Mouse (Mus musculus) lung, embryonic 15.5 days (tissue): ENCODE results near the gene Tbc1d5. TPM values are rescaled to one million over a fixed set of nuclear protein-coding genes. Genes with fewer than 3 reads are reported as not detected.

Source experiments
- ATAC-seq: fragments of 200-750 bp; cut with Nextera tagmentation; 2 replicates; pipeline ENCODE4 v1.8.0; 2017; ENCODE audit warnings: moderate number of reproducible peaks, borderline replicate concordance; ENCODE audit not compliant: low FRiP score, low TSS enrichment; ENCODE audit errors: extremely low read depth
- H3K27ac ChIP-seq: fragments of 300-500 bp; sonication (generic); 2 replicates; pipeline ENCODE4 v1.5.1; 2015; ENCODE audit warnings: moderate library complexity, mild to moderate bottlenecking, inconsistent platforms
- H3K27me3 ChIP-seq: fragments of 300-500 bp; sonication (generic); 2 replicates; pipeline ENCODE4 v1.6.1; 2015; ENCODE audit warnings: inconsistent platforms
- H3K36me3 ChIP-seq: fragments of 300-500 bp; sonication (generic); 2 replicates; pipeline ENCODE4 v1.6.1; 2015; ENCODE audit warnings: inconsistent platforms
- H3K4me1 ChIP-seq: fragments of 300-500 bp; sonication (generic); 2 replicates; pipeline ENCODE4 v1.6.1; 2015; ENCODE audit warnings: inconsistent platforms
- H3K4me2 ChIP-seq: fragments of 300-500 bp; sonication (generic); 2 replicates; pipeline ENCODE4 v1.6.1; 2015; ENCODE audit warnings: inconsistent platforms, mild to moderate bottlenecking, moderate library complexity
- H3K4me3 ChIP-seq: fragments of 300-500 bp; sonication (generic); 2 replicates; pipeline ENCODE4 v1.5.1; 2015; ENCODE audit warnings: mild to moderate bottlenecking, inconsistent platforms
- H3K9ac ChIP-seq: fragments of 300-500 bp; sonication (generic); 2 replicates; pipeline ENCODE4 v1.6.1; 2015; ENCODE audit warnings: inconsistent platforms
- H3K9me3 ChIP-seq: fragments of 300-500 bp; sonication (generic); 2 replicates; pipeline ENCODE4 v1.6.1; 2016; ENCODE audit warnings: inconsistent platforms
- WGBS: fragments of 180-500 bp; shearing (Covaris S2); methylation state at CpG from one replicate; pipeline ENCODE4 v1.1.7; 2015; 5-methylcytosine and 5-hydroxymethylcytosine counted together
- polyA plus RNA-seq: library from polyadenylated mRNA; unstranded; fragments of >200 nt; fragmentation: Nextera tagmentation; extraction: Ambion mirVana; gene quantifications from 2 replicates; pipeline ENCODE4 v1.2.1, GENCODE M21; 2015

Tbc1d5 gene
- polyA plus RNA-seq, 1 experiment from 2014 or later: 11.6 TPM

DNA sequence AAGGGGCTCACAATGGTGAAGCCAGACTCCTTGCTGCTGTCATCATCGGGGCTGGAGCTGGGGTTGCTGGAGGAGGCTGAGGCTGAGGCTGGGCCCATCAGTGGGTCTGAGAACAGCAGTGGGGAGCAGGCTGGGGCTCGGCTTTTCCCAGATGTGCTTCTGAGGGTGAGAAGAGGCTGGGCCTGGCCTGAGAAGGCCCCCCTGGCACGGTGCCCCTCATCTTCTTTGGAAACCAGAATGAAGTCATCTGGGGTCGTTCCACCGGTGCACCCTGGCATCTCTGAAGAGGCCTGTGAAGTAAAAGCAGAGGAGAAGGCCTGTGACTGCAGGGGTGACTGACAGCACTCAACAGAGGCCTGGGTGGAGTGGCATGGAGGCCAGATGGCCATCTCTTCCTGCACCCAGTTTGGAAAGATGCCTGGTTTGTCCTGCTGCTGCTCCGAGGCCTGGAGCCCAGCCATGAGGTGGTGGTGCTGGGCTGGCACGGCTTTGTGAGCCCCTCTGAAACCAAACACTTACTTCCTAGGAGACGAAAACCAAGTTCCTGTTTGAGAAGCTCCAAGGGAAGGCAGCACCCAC, 443.1 kb downstream of the Tbc1d5 start:
- no peaks in the 10 kb centered on the region for H3K9me3 ChIP-seq
- peak overlapping the region; percentile 69 for H3K27ac ChIP-seq
- no peak overlapping the region for H3K4me2 ChIP-seq
- no peak overlapping the region for H3K4me3 ChIP-seq
- H3K36me3 ChIP-seq: no peaks in the 10 kb centered on the region
- H3K27me3 ChIP-seq: no peaks in the 10 kb centered on the region
- H3K9ac ChIP-seq: 0 out of 2 replicates have a peak overlapping the region, but pooled peaks have one; percentile 13
- 45% methylated on average over 8 of the region's 8 CpGs for WGBS
- peaks cover 27% of the 10 kb centered on the region for H3K4me1 ChIP-seq
- peak; percentile 77; the same call in 1 of the 2 replicates for ATAC-seq

DNA sequence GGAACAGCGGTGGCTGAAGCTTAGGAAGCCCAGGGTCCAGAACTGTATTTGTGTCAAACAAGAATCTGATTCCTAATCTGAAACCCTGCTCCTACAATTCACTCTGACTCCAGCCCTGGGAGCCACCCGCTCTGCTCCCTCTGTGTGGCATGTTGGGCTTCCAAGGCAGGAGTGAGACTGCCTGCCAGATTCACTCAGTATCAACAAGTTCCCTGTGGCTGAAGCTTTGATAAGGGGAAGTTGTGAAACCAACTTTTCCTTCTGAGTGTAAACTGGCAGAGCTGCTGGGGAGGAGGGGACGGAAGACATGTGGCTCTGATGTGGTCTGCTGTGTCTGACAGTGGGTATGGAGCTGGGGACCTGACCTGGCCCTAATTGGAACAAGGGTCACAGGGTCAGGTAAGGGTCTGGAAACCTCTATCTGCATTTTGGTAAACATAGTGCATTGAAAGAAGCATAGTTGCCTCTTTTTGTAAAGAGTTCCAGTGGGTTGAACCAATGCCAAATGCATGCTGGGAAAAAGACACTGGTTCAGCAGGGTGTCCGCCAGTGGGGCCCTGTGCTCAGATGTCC, 443.7 kb downstream of the Tbc1d5 start:
- Histone ChIP-seq H3K27ac (peak overlapping the region; percentile 69), H3K36me3 (no peaks in the 10 kb centered on the region), H3K27me3 (no peaks in the 10 kb centered on the region), H3K4me1 (peaks cover 27% of the 10 kb centered on the region), H3K4me2 (no peak overlapping the region), H3K9ac (no peak overlapping the region), H3K9me3 (no peaks in the 10 kb centered on the region), H3K4me3 (no peak overlapping the region)
- peak; percentile 66 for ATAC-seq
- 58% methylated on average over 4 of the region's 4 CpGs for WGBS

DNA sequence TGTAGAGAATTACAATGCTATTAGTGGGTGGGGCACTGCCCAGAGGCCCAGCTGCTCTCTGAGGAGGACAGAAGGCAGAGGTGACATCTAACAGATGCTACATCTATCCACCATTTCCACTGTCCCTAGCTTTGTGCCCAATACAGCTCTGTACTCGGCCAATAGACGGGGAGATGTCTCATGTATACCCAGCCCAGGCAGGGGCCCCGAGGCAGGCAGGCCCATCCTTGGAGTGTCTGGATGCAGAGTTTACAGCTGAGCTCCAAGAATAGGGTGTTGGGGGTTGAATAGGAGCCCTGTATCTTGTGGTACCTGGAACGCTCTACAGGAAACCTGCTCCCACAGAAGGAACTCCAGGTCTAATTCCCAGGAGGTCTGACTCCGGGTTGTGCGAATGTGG, 444.4 kb downstream of the Tbc1d5 start:
- Histone ChIP-seq H3K4me3 (no peak overlapping the region), H3K27ac (0 out of 2 replicates have a peak overlapping the region, but pooled peaks have one; percentile 69), H3K9ac (no peak overlapping the region), H3K27me3 (no peaks in the 10 kb centered on the region), H3K36me3 (no peaks in the 10 kb centered on the region), H3K4me1 (peaks cover 27% of the 10 kb centered on the region), H3K9me3 (no peaks in the 10 kb centered on the region), H3K4me2 (no peak overlapping the region)
- 82% methylated on average over 6 of the region's 6 CpGs for WGBS
- ATAC-seq: no peak

DNA sequence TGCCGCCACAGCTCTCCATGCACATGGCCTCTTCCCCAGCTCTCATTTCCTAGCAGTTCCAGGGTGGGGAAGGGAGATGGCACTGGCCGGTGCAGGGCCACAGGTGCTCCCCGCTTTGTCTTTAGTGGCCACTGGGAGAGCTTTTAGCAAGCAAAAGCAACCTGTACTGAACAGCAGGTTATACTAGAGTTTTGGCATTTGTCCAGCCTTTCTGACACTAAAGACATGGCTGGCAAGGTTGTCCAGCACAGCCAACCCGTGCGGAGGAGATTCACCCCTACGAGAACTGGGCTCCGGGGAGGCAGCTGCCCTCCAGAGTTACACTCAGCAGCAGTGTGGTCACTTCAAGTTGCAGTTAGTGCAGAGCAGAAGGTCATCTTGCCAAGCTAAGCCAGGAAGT, 445.8 kb downstream of the Tbc1d5 start:
- H3K9me3 ChIP-seq: no peaks in the 10 kb centered on the region
- no peaks in the 10 kb centered on the region for H3K36me3 ChIP-seq
- H3K27me3 ChIP-seq: no peaks in the 10 kb centered on the region
- 81% methylated on average over 7 of the region's 7 CpGs for WGBS
- H3K9ac ChIP-seq: no peak overlapping the region
- H3K4me3 ChIP-seq: no peak overlapping the region
- peaks cover 27% of the 10 kb centered on the region for H3K4me1 ChIP-seq
- H3K27ac ChIP-seq: no peak overlapping the region
- no peak overlapping the region for H3K4me2 ChIP-seq
- no peak for ATAC-seq

DNA sequence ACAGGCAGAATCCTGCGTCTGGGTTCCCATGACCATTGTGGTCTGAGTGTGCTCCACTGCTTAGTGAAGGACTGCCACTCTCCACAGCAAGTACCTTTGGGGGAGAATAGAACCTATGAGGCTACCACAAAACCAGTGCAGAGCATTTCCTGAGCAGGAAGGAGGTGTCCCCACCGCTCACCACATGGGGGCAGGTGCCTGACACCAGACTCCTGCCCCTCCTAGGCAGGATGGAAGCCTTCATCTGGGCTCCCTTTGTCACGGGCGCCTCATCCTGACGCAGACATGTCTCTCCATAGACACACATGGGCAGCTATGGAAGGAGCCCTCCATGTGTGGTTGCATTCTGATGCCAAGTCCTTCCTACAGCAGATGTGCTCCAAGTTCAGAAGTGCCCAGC, 447.3 kb downstream of the Tbc1d5 start:
- no peak for ATAC-seq
- 86% methylated on average over 5 of the region's 5 CpGs for WGBS

DNA sequence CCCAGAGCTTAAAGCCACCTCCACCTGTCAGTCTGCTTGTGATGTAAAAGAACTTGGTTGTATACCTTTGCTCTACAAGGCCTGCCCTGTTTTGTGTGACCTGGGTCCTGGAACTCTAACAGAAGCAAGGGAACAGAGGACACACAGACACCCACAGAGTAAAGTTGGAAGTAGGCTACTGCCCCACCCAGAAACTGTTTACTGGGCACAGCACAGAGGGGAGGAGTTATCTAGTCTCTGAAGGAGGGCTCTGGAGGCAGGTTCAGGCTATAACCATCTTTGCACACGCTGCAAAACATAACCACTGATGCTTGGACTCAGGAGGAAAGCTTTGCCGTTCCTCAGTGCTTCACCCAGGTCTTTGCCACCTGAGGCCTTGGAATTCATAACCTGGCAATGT, 448.3 kb downstream of the Tbc1d5 start:
- H3K9me3 ChIP-seq: no peaks in the 10 kb centered on the region
- no peaks in the 10 kb centered on the region for H3K27me3 ChIP-seq
- H3K36me3 ChIP-seq: no peaks in the 10 kb centered on the region
- H3K4me2 ChIP-seq: no peak overlapping the region
- no peak overlapping the region for H3K27ac ChIP-seq
- H3K4me1 ChIP-seq: peaks cover 13% of the 10 kb centered on the region
- no peak overlapping the region for H3K9ac ChIP-seq
- H3K4me3 ChIP-seq: no peak overlapping the region
- no peak for ATAC-seq
- 65% methylated on average over 2 of the region's 2 CpGs for WGBS

More for the DNA sequence above, 447.3 kb downstream of the Tbc1d5 start:
- Histone ChIP-seq H3K9ac (no peak overlapping the region), H3K36me3 (no peaks in the 10 kb centered on the region), H3K9me3 (no peaks in the 10 kb centered on the region), H3K4me2 (no peak overlapping the region), H3K4me3 (no peak overlapping the region), H3K27me3 (no peaks in the 10 kb centered on the region), H3K27ac (no peak overlapping the region), H3K4me1 (peaks cover 20% of the 10 kb centered on the region)

- Histone ChIP-seq H3K36me3 (no peaks in the 10 kb centered on the region), H3K9ac (no peak overlapping the region), H3K4me2 (no peak overlapping the region), H3K4me3 (no peak overlapping the region), H3K4me1 (no peaks in the 10 kb centered on the region), H3K9me3 (no peaks in the 10 kb centered on the region), H3K27me3 (no peaks in the 10 kb centered on the region), H3K27ac (no peak overlapping the region)
- WGBS: 82% methylated on average over 6 of the region's 6 CpGs
- ATAC-seq: no peak
Measured at GRCm38 (mm10) chr17:50729577-50729976, 449.6 kb downstream of the Tbc1d5 start.

GRCm38 (mm10) chr17:50729031-50729430, 450.1 kb downstream of the Tbc1d5 start:
- 92% methylated on average over 2 of the region's 2 CpGs for WGBS

DNA sequence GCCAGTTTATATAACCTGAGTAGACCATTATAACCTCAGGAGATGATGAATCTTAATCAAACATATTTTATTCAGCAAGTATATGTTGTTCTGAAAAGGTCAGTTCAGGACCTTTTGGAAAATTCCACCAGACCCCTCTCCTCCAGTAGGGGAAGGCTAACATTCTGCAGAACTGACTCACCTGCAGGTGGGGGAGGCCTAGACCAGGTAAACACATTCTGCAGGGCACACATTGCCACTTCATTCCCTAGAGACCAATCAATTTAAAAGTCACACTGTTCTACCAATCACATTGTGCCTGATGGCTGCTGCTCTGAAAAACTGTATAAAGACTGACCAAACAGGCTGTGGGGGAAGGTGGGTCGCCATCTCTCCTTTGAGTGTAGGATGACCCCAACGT, 452.9 kb downstream of the Tbc1d5 start:
- Histone ChIP-seq H3K4me2 (no peak overlapping the region), H3K4me1 (no peaks in the 10 kb centered on the region), H3K27ac (no peak overlapping the region), H3K4me3 (no peak overlapping the region), H3K27me3 (no peaks in the 10 kb centered on the region), H3K9me3 (no peaks in the 10 kb centered on the region), H3K9ac (no peak overlapping the region), H3K36me3 (no peaks in the 10 kb centered on the region)
- ATAC-seq: no peak
- 68% methylated on average over 2 of the region's 2 CpGs for WGBS

More at GRCm38 (mm10) chr17:50729031-50729430, 450.1 kb downstream of the Tbc1d5 start:
- no peaks in the 10 kb centered on the region for H3K4me1 ChIP-seq
- no peak overlapping the region for H3K27ac ChIP-seq
- no peak overlapping the region for H3K4me3 ChIP-seq
- no peak overlapping the region for H3K4me2 ChIP-seq
- H3K9me3 ChIP-seq: no peaks in the 10 kb centered on the region
- H3K9ac ChIP-seq: no peak overlapping the region
- H3K27me3 ChIP-seq: no peaks in the 10 kb centered on the region
- ATAC-seq: no peak
- H3K36me3 ChIP-seq: no peaks in the 10 kb centered on the region

DNA sequence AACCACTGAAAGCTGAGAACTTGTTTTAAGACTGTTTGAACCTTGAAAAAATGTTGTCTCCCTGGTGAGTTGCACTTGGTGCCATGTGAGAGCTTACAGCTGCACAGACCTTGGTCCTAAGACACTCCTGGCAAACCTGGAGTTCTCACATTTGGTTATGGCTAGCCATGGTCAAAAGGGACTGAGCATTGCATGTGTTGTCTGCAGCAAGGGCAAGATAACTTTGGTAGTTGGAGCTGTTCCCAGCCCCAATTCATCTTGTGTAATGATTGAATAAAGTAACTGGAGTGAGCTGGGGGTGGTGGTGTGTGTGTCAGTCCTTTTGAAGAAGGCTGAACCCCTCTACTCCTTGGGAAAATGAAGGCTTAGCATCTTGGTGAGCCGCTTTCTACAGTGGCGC, 454.8 kb downstream of the Tbc1d5 start:
- no peaks in the 10 kb centered on the region for H3K27me3 ChIP-seq
- no peaks in the 10 kb centered on the region for H3K36me3 ChIP-seq
- H3K4me1 ChIP-seq: no peaks in the 10 kb centered on the region
- no peaks in the 10 kb centered on the region for H3K9me3 ChIP-seq
- H3K4me2 ChIP-seq: no peak overlapping the region
- WGBS: 78% methylated on average over 2 of the region's 2 CpGs
- no peak overlapping the region for H3K9ac ChIP-seq
- no peak overlapping the region for H3K27ac ChIP-seq
- no peak for ATAC-seq
- H3K4me3 ChIP-seq: no peak overlapping the region

- Histone ChIP-seq H3K9ac (no peak overlapping the region), H3K9me3 (no peaks in the 10 kb centered on the region), H3K4me2 (no peak overlapping the region), H3K27ac (no peak overlapping the region), H3K4me1 (no peaks in the 10 kb centered on the region), H3K36me3 (no peaks in the 10 kb centered on the region), H3K4me3 (no peak overlapping the region), H3K27me3 (no peaks in the 10 kb centered on the region)
- WGBS: 81% methylated on average over 5 of the region's 5 CpGs
- no peak for ATAC-seq
Measured at GRCm38 (mm10) chr17:50717586-50717985, 461.6 kb downstream of the Tbc1d5 start.

- ATAC-seq: no peak
- Histone ChIP-seq H3K4me2 (no peak overlapping the region), H3K4me3 (no peak overlapping the region), H3K9ac (no peak overlapping the region), H3K9me3 (no peaks in the 10 kb centered on the region), H3K27me3 (no peaks in the 10 kb centered on the region), H3K36me3 (no peaks in the 10 kb centered on the region), H3K27ac (no peak overlapping the region), H3K4me1 (no peaks in the 10 kb centered on the region)
- 72% methylated on average over 7 of the region's 7 CpGs for WGBS
Measured at GRCm38 (mm10) chr17:50710497-50711222, 468.5 kb downstream of the Tbc1d5 start.
